Mouse (Mus musculus) skeletal muscle tissue, adult 2 months (tissue): ENCODE measurements around the gene Epb42.
"Not testable (repeated sequence)": the region's sequence is repeated elsewhere in the genome, so short reads cannot be mapped to it uniquely, and the experiment has no call there.

Experiments used
- DNase-seq: peaks from one replicate; pipeline ENCODE4 v3.0.0-alpha.2; 2012; ENCODE audit warnings: low read depth, low spot score

The Epb42 gene

DNA sequence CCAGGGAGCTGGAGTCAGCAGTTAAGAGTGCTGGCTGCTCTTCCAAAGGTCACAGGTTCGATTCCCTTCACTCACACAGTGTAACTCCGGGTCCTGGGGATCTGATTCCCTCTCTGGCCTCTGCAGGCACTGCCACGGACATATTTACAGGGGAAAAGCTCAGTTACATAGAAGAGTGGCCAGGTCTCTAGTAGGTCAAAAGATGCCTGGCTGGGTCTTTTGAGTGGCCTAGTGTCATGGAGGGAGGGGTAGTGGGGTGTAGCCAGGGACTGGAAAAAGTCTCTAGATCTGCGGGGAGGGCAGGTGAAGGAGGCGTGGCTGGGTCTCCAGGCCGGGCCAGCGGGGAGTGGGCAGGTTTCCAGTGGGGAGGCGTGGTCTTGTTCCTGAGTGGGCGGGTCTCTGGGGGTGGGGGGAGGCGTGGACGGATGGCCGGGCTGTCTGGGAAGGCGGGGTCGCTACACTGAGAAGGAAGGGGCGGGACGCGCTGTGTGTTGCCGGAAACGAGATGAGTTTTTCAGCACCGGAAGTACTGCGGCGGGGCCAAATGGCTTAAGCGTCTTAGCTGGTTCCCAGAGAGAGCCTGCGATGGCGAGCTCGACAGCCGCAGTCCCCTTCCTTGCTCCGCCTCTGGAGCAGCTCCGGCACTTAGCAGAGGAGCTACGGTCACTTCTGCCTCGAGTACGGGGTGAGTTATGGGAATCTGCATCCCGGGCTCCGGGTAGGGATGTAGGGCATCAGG, 28.8 kb downstream of the Epb42 start, which contains the start of gene Ccndbp1:
Gene Ccndbp1, plus strand, starts transcription at position 479 of the 739 bp plus-strand sequence.
- DNase-seq = peak; percentile 86

DNA sequence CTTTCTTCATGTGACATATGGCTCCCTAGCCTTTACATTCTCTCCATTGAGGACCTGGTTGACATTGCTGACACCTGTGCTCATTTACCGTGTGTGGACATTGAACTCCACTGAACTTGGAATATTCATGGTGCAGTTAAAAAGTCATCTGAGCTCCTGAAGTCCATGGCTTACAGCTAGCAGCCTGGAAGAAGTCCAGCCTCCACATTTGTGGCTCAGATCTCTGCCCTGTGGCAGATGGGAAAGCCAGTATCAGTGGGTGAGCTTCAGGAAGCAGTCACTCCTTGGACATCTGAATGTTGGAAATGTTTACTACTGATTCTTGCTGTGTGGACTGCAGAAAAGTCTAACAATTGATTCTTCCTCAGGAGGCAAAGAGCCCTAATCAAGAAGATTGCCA, 29.9 kb downstream of the Epb42 start:
- DNase-seq = no peak

DNA sequence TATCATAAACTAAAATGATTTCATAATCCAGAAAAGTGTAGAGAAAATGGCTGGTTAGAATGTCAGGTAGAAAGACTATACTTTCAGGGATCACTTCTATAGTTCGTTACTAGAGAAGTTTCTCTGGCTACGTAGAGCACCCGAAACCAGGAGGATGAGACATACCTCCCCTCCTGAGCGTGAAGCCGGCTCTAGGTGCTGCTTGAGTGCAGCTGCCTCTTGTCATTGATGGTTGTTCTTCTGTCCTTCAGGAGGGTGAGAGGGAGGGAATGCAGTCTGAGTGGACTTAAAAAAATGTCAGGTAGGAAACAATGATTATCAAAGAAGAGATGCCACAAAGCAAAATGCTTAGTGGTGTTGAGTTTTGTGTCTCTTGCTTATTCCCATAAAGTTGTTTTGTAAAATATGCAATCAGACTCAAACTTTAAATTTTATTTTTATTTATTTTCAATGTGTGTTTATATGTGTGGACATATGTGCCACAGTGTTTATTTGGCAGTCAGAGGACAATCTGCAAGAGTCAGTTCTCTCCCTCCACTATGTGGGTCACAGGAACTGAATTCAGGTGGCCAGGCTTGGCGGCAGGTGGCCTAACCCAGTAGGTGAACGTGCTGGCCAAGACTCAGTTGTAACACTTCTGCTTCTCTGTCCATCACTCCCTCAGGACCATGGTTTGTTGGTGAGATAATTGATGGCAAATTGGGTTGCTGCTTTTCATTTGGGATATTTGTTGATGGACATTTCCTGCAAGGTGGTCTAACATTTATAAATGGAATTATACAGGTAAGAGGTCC, 32.7 kb downstream of the Epb42 start:
- no peak for DNase-seq

DNA sequence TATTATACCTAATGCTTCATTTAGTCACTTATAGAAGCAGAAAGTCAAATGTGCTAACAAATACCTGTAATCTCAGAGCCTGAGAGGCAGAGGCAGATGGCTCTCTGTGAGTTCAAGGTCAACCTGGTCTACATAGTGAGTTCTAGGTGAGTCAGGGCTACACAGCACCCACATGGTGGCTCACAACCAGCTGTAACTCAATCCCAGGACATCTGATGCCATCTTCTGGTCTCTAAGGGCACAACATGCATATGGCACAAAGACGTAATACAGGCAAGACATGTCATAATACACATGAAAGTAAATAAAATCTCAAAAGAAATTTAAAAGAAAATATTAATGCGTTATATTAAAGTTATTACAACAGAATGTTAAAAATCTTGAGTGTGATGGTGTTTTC, 33.3 kb downstream of the Epb42 start:
- no peak for DNase-seq

DNA sequence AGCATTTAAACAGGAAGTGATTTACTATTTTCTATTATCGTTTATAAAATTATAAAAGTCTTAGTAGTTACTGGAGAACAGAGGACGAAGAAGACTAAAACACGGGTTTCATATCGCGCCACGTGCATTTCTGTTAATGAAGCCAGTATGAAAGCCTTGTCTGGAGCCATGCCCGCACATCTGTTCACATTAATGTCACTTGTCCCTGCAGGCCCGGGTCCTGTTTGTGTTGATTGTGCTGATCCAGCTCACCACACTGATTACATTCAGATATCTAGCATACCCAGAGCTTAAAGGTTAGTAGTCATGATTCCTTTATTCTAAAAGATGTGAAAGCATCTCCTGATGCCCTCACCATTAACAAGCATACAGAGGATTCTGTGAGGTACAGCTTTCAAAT, 38.0 kb downstream of the Epb42 start:
- DNase-seq = no peak

DNA sequence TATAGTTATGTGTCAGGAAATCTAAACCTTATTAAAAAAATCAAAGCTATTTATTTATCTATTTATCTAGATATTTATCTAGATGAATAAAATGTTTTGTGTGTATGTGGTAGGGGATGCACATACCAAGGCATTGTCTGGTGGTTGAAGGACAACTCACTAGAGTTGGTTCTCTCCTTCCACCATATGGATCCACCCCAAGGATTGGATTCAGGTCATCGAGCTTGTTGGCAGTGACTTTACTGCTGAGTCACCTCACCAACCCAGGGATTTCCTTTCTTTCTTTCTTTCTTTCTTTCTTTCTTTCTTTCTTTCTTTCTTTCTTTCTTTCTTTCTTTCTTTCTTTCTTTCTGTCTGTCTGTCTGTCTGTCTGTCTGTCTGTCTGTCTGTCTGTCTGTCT, 40.3 kb downstream of the Epb42 start:
- DNase-seq = not testable (repeated sequence)

DNA sequence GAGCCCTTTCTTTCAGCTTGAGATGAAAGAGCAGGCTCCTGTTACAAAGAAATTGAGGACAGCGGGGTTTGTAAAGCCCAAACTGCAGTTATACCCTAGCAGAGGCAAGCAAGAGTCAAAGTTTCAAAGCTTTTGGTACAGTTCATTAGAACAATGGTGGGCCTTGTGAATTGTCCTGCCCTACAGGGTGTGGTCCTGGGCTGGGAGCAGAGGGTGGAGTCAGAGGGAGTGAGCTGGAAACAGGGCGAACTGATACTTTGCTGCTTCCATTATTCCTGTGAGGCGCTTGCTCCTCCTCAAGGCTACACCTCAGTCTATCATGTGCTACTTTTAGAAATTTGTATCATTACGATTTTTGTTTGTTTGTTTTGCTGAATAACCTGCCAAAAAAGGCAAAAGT, 45.7 kb downstream of the Epb42 start:
- no peak for DNase-seq

DNA sequence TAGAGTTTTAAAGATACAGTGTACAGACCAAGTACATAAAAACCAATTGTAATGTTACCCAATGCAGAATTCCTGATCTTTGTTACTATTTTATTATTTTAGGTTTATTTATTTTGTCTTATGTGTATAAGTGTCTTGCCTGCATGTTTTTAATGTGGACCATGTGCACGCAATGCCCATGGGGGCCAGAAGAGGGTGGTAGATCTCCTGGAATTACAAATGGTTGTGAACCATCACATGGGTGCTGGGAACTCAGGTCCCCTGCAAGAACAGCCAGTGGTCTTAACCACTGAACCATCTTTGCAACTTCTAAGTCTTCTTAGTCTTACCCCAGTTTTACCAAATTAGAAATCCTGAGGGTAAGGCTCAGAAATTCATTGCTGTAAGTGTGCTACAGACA, 51.6 kb downstream of the Epb42 start:
- no peak for DNase-seq

DNA sequence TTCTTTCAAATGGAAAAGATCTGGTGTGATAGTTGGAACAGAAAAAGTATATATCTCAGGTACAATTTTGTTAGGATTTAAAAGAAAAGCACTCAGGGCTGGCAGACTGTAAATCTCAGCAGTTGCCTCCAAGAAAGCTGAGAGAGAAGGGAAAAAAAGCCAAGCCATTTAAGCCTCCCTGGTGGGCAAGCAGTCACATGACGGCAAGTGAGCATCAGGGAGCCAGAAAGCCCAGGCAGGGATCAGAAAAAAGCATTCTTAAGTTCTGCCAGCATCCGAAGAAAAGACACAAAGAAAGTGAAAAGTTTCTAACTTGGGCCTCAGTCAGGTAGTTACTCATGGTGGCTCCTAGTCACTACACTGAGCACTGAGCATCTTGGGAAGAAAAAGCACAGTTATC, 53.3 kb downstream of the Epb42 start:
- no peak for DNase-seq

DNA sequence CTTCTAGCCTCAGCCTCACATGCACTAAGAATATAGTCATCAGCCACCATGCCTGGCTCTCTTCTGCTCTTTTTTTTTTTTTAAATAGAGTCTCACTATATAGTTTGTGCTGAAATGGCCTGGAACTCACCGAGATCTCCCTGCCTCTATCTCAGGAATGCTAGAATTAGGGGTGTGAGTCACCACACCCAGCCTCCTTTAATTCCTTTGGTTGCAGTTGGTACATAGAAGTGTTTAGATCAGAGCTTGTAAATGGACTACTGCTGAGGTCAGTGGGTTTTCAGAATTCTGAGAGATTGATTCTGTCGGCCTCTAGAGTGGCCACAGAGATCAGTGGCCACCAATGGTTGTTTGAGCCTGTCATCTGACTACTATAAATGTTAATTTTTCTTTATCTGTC, 56.0 kb downstream of the Epb42 start:
- DNase-seq = no peak

DNA sequence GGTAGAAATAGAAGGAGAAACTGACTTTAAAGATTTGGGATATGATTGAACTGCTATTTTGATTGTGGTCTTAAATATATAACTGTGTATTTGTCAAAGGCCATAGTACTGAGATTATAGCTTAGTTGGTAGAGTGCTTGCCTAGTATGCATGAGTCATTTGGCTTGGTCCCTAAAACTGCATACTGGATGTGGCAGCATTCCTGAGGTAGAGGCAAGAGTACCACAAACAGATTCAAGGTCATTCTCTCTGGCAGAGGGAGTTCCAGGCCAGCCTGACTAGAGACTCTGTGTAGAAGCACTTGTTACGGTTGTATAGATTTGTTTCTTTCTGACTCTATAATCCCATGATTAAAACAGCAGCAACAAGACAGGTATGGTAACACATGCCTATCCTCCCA, 57.1 kb downstream of the Epb42 start:
- no peak for DNase-seq

DNA sequence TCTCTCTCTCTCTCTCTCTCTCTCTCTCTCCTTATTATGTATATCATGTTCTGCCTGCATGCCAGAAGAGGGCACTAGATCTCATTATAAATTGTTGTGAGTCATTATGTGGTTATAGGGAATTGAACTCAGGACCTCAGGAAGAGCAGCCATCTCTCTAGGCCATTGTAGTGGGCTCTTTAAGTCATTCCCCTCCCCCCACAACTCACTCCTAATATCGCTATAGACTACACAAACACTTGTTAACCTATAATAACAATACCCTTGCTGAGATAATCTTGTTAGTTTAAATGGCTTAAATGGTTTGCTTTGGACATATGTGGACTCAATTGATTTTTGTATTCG, 58.2 kb downstream of the Epb42 start:
- no peak for DNase-seq

DNA sequence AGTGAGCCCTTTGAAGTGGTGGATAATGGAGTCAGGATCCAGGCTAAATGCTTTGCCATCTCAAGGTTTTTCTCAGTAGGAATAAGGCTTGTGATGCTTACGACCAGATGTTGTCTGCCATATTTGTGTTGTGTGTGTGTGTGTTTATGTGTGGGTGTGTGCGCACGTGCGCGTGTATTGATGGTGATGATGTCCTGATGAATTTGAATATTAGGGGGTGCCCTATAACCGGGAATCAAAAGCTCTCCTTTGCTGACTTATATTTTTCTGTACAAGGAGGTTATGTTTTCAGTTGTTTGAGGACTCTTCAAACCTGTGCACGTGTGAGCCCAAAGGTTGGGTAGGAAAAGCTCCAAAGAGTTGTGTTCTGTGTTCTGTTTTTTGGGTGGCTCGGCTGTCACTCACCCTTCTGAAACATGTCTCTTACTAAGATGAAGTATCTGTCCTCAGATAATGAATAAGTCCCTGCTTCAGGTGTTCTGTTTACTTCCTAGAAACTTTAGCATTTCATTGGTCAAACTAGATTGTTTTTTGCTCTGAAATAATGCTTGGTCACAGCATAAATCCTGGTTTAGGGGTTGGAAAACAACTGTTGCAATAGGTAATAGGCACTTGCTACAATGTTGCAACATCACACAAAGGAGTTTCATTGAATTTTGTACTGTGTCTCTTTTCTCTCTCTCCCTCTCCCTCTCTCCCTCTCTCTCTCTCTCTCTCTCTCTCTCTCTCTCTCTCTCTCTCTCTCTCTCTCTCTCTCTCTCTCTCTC, 58.8 kb downstream of the Epb42 start:
- no peak for DNase-seq

DNA sequence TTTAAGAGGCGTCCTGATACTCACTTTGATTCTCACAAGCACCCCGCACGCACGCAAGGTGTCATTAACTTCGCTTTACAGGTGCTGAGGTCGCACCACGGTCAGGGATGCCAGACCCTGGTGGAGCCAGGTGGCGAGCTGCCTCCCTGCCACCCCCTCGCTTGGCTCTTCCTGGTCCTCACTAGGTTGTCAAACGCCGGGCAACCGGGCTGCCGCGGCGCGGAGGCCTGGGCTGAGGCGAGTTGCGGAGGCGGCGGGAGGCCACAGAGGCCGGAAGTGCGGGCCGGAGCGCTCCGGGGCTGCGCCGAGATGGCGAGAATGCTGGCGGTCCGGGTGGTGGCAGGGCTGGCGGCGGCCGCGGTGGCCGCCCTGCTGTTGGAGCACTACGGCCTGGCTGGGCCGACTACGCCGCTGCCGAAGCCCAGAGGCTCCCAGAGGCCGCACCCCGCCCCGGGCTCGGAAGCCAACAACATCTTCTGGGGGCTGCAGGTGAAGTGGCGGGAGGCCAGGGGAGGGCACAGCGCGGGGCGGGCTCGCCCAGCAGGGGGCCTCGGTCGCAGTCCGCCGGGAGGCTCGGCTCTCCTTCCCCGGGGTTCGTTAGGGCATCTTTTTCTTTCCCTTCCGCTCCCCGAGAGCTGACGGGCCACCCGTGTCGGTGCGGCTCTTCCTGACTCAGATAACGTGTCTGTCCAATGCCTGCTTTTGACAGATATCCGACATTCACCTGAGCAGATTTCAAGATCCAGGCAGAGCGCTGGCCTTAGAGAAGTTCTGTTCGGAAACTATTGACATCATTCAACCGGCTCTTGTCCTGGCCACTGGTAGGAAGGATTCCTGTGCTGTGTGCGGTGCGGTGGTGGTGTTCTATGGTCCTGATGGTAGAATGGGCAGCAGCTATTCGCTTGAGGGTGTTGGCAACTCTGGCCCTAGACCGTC, 59.6 kb downstream of the Epb42 start, which contains the start of gene Tmem62:
Gene Tmem62, plus strand, starts transcription at position 28 of the 936 bp plus-strand sequence.
- no peak for DNase-seq

DNA sequence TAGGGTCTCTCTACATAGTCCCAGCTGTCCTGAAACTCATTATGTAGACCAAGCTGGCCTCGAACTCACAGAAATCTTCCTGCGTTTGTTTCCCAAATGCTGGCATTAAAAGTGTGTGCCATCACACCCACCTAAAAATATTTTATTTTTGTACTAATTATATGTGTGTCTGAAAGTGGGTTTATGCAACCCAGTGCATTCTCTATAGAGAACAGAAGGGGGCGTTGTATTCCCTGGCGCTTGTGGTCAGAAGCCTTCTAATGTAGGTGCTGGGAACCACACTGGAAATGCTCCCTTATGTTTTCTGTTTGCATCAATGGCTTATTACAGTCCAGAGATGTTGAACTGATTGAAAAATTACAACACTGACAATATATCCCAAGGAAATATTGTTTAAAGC, 60.6 kb downstream of the Epb42 start:
- no peak for DNase-seq

DNA sequence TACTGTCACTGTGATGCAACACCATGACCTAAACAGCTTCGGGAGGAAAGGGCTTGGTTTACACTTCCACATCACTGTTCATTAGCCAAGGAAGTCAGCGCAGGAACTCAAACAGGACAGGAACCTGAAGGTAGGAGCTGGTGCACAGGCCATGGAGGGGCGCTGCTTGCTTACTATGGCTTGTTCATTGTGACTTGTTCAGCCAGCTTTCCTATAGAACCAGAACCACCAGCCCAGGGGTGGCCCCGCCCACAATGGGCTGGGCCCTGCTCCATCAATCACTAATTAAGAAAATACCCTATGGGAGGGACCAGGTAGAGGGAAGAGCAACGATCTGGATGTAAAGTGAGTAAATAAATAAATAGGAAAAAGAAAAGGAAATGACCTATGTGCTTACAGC, 63.9 kb downstream of the Epb42 start:
- no peak for DNase-seq

DNA sequence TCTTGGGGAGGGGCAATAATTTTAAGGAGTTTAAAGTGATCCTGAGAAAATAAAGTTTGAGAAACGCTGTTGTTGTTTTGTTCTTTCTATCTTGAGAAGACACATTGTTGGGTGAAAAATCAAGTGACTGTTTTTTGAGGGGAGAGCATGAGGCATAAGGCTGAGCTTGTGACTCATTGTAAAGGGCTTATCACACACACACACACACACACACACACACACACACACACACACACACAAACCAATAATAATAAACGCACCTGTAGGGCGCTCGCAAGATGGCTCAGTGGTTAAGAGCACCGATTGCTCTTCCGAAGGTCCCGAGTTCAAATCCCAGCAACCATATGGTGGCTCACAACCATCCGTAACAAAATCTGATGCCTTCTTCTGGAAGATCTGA, 64.6 kb downstream of the Epb42 start:
- DNase-seq = not testable (repeated sequence)

DNA sequence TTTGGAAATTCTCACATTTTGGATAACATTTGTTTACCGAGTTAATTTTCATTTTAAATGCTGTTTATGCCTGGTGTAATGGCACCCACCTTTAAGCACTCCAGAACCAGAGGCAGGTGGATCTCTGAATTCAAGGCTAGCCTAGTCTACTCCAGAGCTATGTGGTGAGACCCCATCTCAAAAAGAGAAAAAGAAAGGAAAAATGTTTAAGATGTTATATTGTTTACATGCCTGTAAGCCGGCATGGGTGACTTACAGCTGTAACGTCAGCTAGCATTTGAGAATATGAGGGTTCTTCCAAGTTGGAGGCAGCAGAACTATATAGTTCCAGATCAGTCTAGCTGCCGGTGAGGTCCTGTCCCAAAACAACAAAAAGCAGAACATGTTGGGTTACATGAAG, 65.1 kb downstream of the Epb42 start:
- DNase-seq = no peak

DNA sequence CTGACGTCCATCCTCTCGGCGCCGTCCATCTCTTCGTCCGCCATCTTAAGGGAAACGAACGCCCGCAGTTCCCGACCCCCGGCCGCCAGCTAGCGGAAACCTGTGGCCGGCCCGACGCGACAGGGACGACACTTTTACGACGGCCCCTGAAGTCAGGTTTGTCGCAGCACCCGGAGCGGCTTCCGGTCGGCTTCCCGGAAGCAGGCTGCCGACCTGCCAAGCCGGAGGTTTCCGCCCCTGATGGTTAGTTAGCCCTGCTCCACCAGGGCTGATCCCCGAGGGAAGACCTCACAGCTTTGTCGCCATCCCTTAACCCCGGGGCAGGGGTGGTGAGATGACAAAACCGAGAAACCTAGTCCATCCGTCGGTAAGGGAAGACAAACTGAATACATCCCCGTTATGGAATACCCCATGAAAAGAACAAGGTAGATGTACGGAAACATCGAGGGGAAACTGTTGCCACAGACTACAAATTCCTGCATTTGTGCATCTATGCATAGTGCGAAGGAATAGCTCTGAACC, 66.3 kb downstream of the Epb42 start, which contains the start of gene Ubr1:
Gene Ubr1, minus strand, starts transcription at position 157 of the 522 bp plus-strand sequence.
- peak; percentile 84 for DNase-seq

DNA sequence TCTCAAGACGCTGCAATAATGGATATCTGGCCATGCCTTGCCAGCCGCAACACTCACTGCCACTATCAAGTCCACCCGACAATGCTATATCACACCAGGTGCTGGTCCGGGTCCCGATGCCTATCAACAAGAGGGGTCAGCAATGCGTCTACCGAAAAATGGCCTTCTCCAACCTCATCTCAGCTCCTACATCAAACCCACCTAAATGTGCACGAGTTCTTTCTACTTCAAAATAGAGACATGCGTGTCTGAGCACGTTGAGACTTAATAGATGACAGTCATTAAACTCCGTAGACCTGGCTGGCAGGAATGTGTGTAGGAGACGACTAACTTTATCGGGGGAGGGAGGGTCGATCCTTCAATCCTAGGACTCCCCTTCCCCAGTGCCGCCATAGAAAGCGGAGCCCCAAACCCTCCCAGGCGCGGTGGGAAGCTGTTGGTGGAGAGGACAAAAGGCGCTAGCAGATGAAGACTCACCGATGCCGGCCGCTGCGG, 66.8 kb downstream of the Epb42 start:
- no peak for DNase-seq
